Mouse (Mus musculus) liver, embryonic 18 days (tissue): ENCODE results near the gene Ift88. TPM values are rescaled to one million over a fixed set of nuclear protein-coding genes. Genes with fewer than 3 reads are reported as not detected.

Experiments
- polyA plus RNA-seq: library from polyadenylated mRNA; depleted of rRNA; stranded (reverse); fragments of >200 nt; gene quantifications from 2 replicates; pipeline ENCODE4 v1.2.3, GENCODE M21; 2012; rRNA removed

Ift88 gene
- polyA plus RNA-seq = 2.0 and 2.4 TPM in 2 replicates

GRCm38 (mm10) chr14:57423432-57424211 is at the start of gene Ift88:
Gene Ift88 (plus strand): TSS chr14:57424062.

DNA sequence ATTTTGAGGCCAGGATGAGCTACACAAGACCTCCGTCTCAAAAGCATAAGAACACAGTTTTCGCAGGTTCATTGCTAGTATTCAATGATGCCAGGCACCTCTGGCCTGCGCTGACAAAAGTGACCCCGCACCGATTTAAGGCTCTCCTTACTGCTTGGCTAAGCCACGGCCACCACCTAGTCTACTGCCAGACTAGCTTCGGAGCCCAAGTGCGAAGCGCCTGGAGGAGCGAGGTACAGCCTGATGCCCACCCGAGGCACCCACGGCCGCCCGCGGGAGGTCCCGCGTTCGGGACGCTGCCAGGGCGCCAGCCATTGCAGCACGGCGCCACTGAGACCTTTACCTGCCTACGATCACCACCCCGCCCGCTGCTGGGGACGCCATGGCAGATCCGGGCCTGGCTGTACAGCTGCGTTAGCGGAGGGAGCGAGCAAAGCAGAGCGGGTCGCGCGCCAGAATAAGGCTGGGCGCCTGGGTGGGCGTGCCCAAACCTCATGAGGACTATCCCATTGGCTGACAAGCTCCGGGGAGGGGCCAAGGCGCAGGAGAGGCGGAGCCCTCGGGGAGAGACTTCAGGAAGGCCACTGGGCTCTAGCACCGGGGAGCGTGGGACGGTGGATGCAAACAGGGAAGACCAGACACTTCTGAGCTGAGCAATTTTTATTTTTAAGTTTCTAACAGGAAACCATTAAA is 25.7 kb upstream of the Ift88 start, which contains the start of gene Cryl1:
Gene Cryl1, minus strand, starts transcription at position 465 of the 693 bp plus-strand sequence.

GRCm38 (mm10) chr14:57524671-57525387 is 101.0 kb downstream of the Ift88 start, which contains the start of gene Il17d:
Gene Il17d (plus strand): TSS chr14:57524777.

Other genes starting within 250 kb of the Ift88 start
- gene Cryl1, start 25.5 kb upstream of the Ift88 start, polyA plus RNA-seq = 7.5 and 9.2 TPM in 2 replicates
- 0.75 and 0.95 TPM in 2 replicates for gene Il17d, start 100.7 kb downstream of the Ift88 start, polyA plus RNA-seq
- 8.3 and 9.5 TPM in 2 replicates for gene Eef1akmt1, start 147.6 kb downstream of the Ift88 start, polyA plus RNA-seq
- gene Xpo4, start 241.4 kb downstream of the Ift88 start, polyA plus RNA-seq = 3.7 and 4.2 TPM in 2 replicates